Mouse (Mus musculus) hematopoietic multipotent progenitor cell, adult 10-12 weeks (in vitro differentiated cells): ENCODE results near the gene Jtb. TPM values are rescaled to one million over a fixed set of nuclear protein-coding genes. Genes with fewer than 3 reads are reported as not detected.

ENCODE experiments used
- polyA plus RNA-seq: library from polyadenylated mRNA; stranded (reverse); fragments of >175 nt; gene quantifications from 2 replicates; pipeline ENCODE4 v1.2.3, GENCODE M21; 2012; ENCODE audit warnings: low replicate concordance

The Jtb gene
- 128 and 313 TPM in 2 replicates for polyA plus RNA-seq

GRCm38 (mm10) chr3:90231507-90232333, at the start of gene Jtb:
Gene Jtb, plus strand, starts transcription at chr3:90231597.

DNA sequence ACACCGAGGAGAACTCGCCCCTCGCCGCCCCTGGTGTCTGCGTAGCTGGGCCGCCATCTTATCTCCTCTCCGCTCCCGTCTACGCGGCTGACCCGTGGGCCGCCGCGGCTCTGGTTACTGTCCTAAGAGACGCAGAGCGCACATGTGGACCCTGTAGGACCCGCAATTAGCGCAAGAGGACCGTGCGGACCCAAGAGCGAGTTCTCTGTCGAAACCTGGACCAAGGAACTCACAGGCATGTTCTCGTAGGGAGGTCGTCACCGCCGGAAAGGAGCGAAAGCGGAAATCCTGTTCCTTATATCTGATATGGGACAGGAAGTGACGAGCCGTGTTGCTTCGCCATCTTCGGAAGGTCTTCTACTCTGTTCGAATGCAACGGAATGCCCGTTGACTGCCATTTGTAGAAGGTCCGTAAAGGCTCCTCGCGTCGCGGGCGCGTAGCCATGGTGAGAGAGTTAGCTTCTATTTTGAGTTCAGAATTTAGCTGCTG, 18.0 kb upstream of the Jtb start, which contains the start of the genes Rps27 and Rab13:
Gene Rps27, minus strand, starts transcription at position 275 of the 490 bp plus-strand sequence.
Gene Rab13, plus strand, starts transcription at position 319 of the 490 bp plus-strand sequence.

GRCm38 (mm10) chr3:90242984-90243775, 11.8 kb downstream of the Jtb start, which contains the start of gene Creb3l4:
Gene Creb3l4, minus strand, starts transcription at chr3:90243512.

DNA sequence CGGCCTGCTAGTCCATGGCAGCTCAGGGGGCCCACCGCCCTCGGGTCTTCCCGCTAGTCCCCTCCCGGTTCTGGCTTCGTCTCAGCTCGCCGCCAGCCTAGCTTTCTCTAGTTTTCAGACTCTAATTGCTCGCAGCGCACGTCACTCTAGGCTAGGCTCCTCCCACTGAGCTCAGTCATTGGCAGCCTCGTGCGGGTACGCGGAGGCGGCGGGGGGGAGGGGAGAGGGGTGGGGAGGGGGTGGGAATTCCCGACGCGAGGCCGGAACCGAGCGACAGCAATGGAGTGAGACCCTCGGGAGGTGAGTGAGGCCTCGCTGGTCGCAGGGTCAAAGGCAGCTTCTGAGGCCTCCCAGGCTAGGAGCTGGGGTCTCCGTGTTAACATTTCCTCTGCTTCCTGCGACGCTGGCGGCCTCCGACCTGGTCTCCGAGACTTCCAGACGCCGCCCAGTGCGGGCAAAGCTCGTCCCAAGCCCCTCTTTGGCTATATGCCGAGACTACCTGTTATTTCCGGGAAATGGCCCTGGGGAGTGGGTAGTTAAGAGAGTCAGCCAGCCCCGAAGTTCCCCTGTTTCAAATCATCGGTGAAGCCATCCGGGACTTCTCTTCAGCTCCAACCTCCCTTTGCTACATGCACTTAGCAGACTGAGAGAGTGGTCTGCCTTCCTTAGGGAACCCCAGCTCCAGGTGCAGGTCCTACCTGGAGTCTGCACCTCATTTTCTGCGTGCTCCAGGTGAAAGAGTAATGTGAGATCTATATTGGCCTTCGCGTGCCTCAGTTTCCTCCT, 16.8 kb downstream of the Jtb start, which contains the start of gene Slc39a1:
Gene Slc39a1, plus strand, starts transcription at position 213 of the 786 bp plus-strand sequence.

GRCm38 (mm10) chr3:90253653-90254418, 22.4 kb downstream of the Jtb start, which contains the start of gene Crtc2:
Gene Crtc2, plus strand, starts transcription at chr3:90254163.

GRCm38 (mm10) chr3:90265034-90265931, 33.9 kb downstream of the Jtb start, which contains the start of gene Dennd4b:
Gene Dennd4b, plus strand, starts transcription at chr3:90265185.

Other genes starting within 250 kb of the Jtb start
- gene Hax1, start 232.8 kb upstream of the Jtb start, polyA plus RNA-seq, result 7.5 and 28.3 TPM in 2 replicates
- gene 4933434E20Rik, start 180.0 kb upstream of the Jtb start, polyA plus RNA-seq, result 13.2 and 39.5 TPM in 2 replicates
- gene Ubap2l, start 179.0 kb upstream of the Jtb start, polyA plus RNA-seq, result 97.5 and 134 TPM in 2 replicates
- 235 and 367 TPM in 2 replicates for gene Tpm3, start 158.9 kb upstream of the Jtb start, polyA plus RNA-seq
- gene Nup210l, start 127.5 kb upstream of the Jtb start, polyA plus RNA-seq, result 0.02 TPM in 1 of 2 replicates, not detected in the other
- gene Rps27, start 17.9 kb upstream of the Jtb start, polyA plus RNA-seq, result 704 and 1,048 TPM in 2 replicates
- 1.4 and 1.5 TPM in 2 replicates for gene Rab13, start 17.9 kb upstream of the Jtb start, polyA plus RNA-seq
- not detected in 2 replicates for gene Creb3l4, start 11.9 kb downstream of the Jtb start, polyA plus RNA-seq
- gene Slc39a1, start 16.6 kb downstream of the Jtb start, polyA plus RNA-seq, result 18.2 and 18.6 TPM in 2 replicates
- gene Crtc2, start 22.6 kb downstream of the Jtb start, polyA plus RNA-seq, result 151 and 168 TPM in 2 replicates
- 218 and 692 TPM in 2 replicates for gene Dennd4b, start 33.6 kb downstream of the Jtb start, polyA plus RNA-seq
- 5.7 and 10.3 TPM in 2 replicates for gene Gatad2b, start 61.6 kb downstream of the Jtb start, polyA plus RNA-seq
- 2.6 and 4.0 TPM in 2 replicates for gene Slc27a3, start 158.3 kb downstream of the Jtb start, polyA plus RNA-seq
- gene Ints3, start 202.0 kb downstream of the Jtb start, polyA plus RNA-seq, result 27.3 and 32.4 TPM in 2 replicates
- gene Npr1, start 234.3 kb downstream of the Jtb start, polyA plus RNA-seq, result 0.16 and 1.8 TPM in 2 replicates
- gene Ilf2, start 244.5 kb downstream of the Jtb start, polyA plus RNA-seq, result 6.0 and 9.8 TPM in 2 replicates